Mouse (Mus musculus): ENCODE results near the gene Mettl7b. TPM values are rescaled to one million over a fixed set of nuclear protein-coding genes. Genes with fewer than 3 reads are reported as not detected.

The Mettl7b gene
- total RNA-seq, 2 experiments from 2014 or later: not detected

Other genes with a start within 250 kb of the Mettl7b start
- gene Dgka, start 216.1 kb downstream of the Mettl7b start, total RNA-seq (2015; ENCODE audit: low replicate concordance): 8.2 and 13.4 TPM in 2 replicates
- gene Dgka, start 216.1 kb downstream of the Mettl7b start, total RNA-seq (2017; ENCODE audit: low replicate concordance): 2.9 and 4.7 TPM in 2 replicates
- 2.5 and 17.5 TPM in 2 replicates for gene Pym1, start 213.1 kb downstream of the Mettl7b start, total RNA-seq (2015; ENCODE audit: low replicate concordance)
- gene Pym1, start 213.1 kb downstream of the Mettl7b start, total RNA-seq (2017; ENCODE audit: low replicate concordance): 9.1 and 12.4 TPM in 2 replicates
- gene Mmp19, start 170.1 kb downstream of the Mettl7b start, total RNA-seq (2015; ENCODE audit: low replicate concordance): 0.38 TPM in 1 of 2 replicates, not detected in the other
- 0.85 and 1.5 TPM in 2 replicates for gene Mmp19, start 170.1 kb downstream of the Mettl7b start, total RNA-seq (2017; ENCODE audit: low replicate concordance)
- 16.5 and 17.6 TPM in 2 replicates for gene Dnajc14, start 156.9 kb downstream of the Mettl7b start, total RNA-seq (2015; ENCODE audit: low replicate concordance)
- 9.5 and 9.6 TPM in 2 replicates for gene Dnajc14, start 156.9 kb downstream of the Mettl7b start, total RNA-seq (2017; ENCODE audit: low replicate concordance)
- 0.19 and 1.7 TPM in 2 replicates for gene Tmem198b, start 156.6 kb downstream of the Mettl7b start, total RNA-seq (2015; ENCODE audit: low replicate concordance)
- 0.42 and 3.7 TPM in 2 replicates for gene Tmem198b, start 156.6 kb downstream of the Mettl7b start, total RNA-seq (2017; ENCODE audit: low replicate concordance)
- 74.4 and 106 TPM in 2 replicates for gene Sarnp, start 143.7 kb downstream of the Mettl7b start, total RNA-seq (2015; ENCODE audit: low replicate concordance)
- gene Sarnp, start 143.7 kb downstream of the Mettl7b start, total RNA-seq (2017; ENCODE audit: low replicate concordance): 93.5 and 113 TPM in 2 replicates
- gene Ormdl2, start 139.3 kb downstream of the Mettl7b start, total RNA-seq (2015; ENCODE audit: low replicate concordance): 5.4 and 18.8 TPM in 2 replicates
- 13.0 and 28.2 TPM in 2 replicates for gene Ormdl2, start 139.3 kb downstream of the Mettl7b start, total RNA-seq (2017; ENCODE audit: low replicate concordance)
- not detected in 2 replicates for gene Gdf11, start 69.3 kb downstream of the Mettl7b start, total RNA-seq (2015; ENCODE audit: low replicate concordance)
- gene Gdf11, start 69.3 kb downstream of the Mettl7b start, total RNA-seq (2017; ENCODE audit: low replicate concordance): not detected in 2 replicates
- 90.9 and 115 TPM in 2 replicates for gene Cd63, start 60.0 kb downstream of the Mettl7b start, total RNA-seq (2015; ENCODE audit: low replicate concordance)
- gene Cd63, start 60.0 kb downstream of the Mettl7b start, total RNA-seq (2017; ENCODE audit: low replicate concordance): 27.2 and 35.5 TPM in 2 replicates
- gene Rdh5, start 38.1 kb downstream of the Mettl7b start, total RNA-seq (2015; ENCODE audit: low replicate concordance): 5.0 TPM in 1 of 2 replicates, not detected in the other
- gene Rdh5, start 38.1 kb downstream of the Mettl7b start, total RNA-seq (2017; ENCODE audit: low replicate concordance): 1.1 TPM in 1 of 2 replicates, not detected in the other
- gene Bloc1s1, start 37.0 kb downstream of the Mettl7b start, total RNA-seq (2015; ENCODE audit: low replicate concordance): 25.4 and 37.0 TPM in 2 replicates
- gene Bloc1s1, start 37.0 kb downstream of the Mettl7b start, total RNA-seq (2017; ENCODE audit: low replicate concordance): 22.7 and 24.7 TPM in 2 replicates
- not detected in 2 replicates for gene Itga7, start 27.2 kb downstream of the Mettl7b start, total RNA-seq (2015; ENCODE audit: low replicate concordance)
- not detected in 2 replicates for gene Itga7, start 27.2 kb downstream of the Mettl7b start, total RNA-seq (2017; ENCODE audit: low replicate concordance)
- not detected in 2 replicates for gene Olfr9, start 28.4 kb upstream of the Mettl7b start, total RNA-seq (2015; ENCODE audit: low replicate concordance)
- gene Olfr9, start 28.4 kb upstream of the Mettl7b start, total RNA-seq (2017; ENCODE audit: low replicate concordance): not detected in 2 replicates
- not detected in 2 replicates for gene Olfr763, start 49.8 kb upstream of the Mettl7b start, total RNA-seq (2015; ENCODE audit: low replicate concordance)
- not detected in 2 replicates for gene Olfr763, start 49.8 kb upstream of the Mettl7b start, total RNA-seq (2017; ENCODE audit: low replicate concordance)
- not detected in 2 replicates for gene Olfr764-ps1, start 78.9 kb upstream of the Mettl7b start, total RNA-seq (2015; ENCODE audit: low replicate concordance)
- gene Olfr764-ps1, start 78.9 kb upstream of the Mettl7b start, total RNA-seq (2017; ENCODE audit: low replicate concordance): not detected in 2 replicates
- gene Olfr765, start 89.0 kb upstream of the Mettl7b start, total RNA-seq (2015; ENCODE audit: low replicate concordance): not detected in 2 replicates
- gene Olfr765, start 89.0 kb upstream of the Mettl7b start, total RNA-seq (2017; ENCODE audit: low replicate concordance): not detected in 2 replicates
- not detected in 2 replicates for gene Olfr766-ps1, start 108.0 kb upstream of the Mettl7b start, total RNA-seq (2015; ENCODE audit: low replicate concordance)
- gene Olfr766-ps1, start 108.0 kb upstream of the Mettl7b start, total RNA-seq (2017; ENCODE audit: low replicate concordance): not detected in 2 replicates
- not detected in 2 replicates for gene Olfr767, start 121.9 kb upstream of the Mettl7b start, total RNA-seq (2015; ENCODE audit: low replicate concordance)
- gene Olfr767, start 121.9 kb upstream of the Mettl7b start, total RNA-seq (2017; ENCODE audit: low replicate concordance): not detected in 2 replicates
- gene Olfr768, start 138.4 kb upstream of the Mettl7b start, total RNA-seq (2015; ENCODE audit: low replicate concordance): not detected in 2 replicates
- gene Olfr768, start 138.4 kb upstream of the Mettl7b start, total RNA-seq (2017; ENCODE audit: low replicate concordance): not detected in 2 replicates
- not detected in 2 replicates for gene Olfr769, start 156.9 kb upstream of the Mettl7b start, total RNA-seq (2015; ENCODE audit: low replicate concordance)
- gene Olfr769, start 156.9 kb upstream of the Mettl7b start, total RNA-seq (2017; ENCODE audit: low replicate concordance): not detected in 2 replicates
- not detected in 2 replicates for gene Olfr770, start 178.0 kb upstream of the Mettl7b start, total RNA-seq (2015; ENCODE audit: low replicate concordance)
- gene Olfr770, start 178.0 kb upstream of the Mettl7b start, total RNA-seq (2017; ENCODE audit: low replicate concordance): not detected in 2 replicates
- gene Olfr771, start 203.8 kb upstream of the Mettl7b start, total RNA-seq (2015; ENCODE audit: low replicate concordance): not detected in 2 replicates
- gene Olfr771, start 203.8 kb upstream of the Mettl7b start, total RNA-seq (2017; ENCODE audit: low replicate concordance): not detected in 2 replicates
- gene Olfr772, start 216.9 kb upstream of the Mettl7b start, total RNA-seq (2015; ENCODE audit: low replicate concordance): not detected in 2 replicates
- gene Olfr772, start 216.9 kb upstream of the Mettl7b start, total RNA-seq (2017; ENCODE audit: low replicate concordance): not detected in 2 replicates
- gene Olfr773, start 226.4 kb upstream of the Mettl7b start, total RNA-seq (2015; ENCODE audit: low replicate concordance): not detected in 2 replicates
- gene Olfr773, start 226.4 kb upstream of the Mettl7b start, total RNA-seq (2017; ENCODE audit: low replicate concordance): not detected in 2 replicates